Mouse (Mus musculus) heart, adult 2 months (tissue): ENCODE data around the gene Ptpro.

Experiments
- CTCF ChIP-seq: fragments of 200-600 bp; IDR thresholded peaks from 2 replicates; pipeline ENCODE4 v1.8.1; 2022; ENCODE audit warnings: antibody characterized with exemption, mild to moderate bottlenecking, moderate library complexity
- EP300 ChIP-seq: fragments of 200-500 bp; IDR thresholded peaks from 2 replicates; pipeline ENCODE4 v1.6.1; 2011; ENCODE audit warnings: low read depth, low read length, control low read depth; ENCODE audit not compliant: insufficient read depth
- POLR2A ChIP-seq: fragments of 200-500 bp; IDR thresholded peaks from 2 replicates; pipeline ENCODE4 v1.6.1; 2011; ENCODE audit warnings: mild to moderate bottlenecking, low read depth, low read length, control low read depth; ENCODE audit not compliant: insufficient read depth

DNA sequence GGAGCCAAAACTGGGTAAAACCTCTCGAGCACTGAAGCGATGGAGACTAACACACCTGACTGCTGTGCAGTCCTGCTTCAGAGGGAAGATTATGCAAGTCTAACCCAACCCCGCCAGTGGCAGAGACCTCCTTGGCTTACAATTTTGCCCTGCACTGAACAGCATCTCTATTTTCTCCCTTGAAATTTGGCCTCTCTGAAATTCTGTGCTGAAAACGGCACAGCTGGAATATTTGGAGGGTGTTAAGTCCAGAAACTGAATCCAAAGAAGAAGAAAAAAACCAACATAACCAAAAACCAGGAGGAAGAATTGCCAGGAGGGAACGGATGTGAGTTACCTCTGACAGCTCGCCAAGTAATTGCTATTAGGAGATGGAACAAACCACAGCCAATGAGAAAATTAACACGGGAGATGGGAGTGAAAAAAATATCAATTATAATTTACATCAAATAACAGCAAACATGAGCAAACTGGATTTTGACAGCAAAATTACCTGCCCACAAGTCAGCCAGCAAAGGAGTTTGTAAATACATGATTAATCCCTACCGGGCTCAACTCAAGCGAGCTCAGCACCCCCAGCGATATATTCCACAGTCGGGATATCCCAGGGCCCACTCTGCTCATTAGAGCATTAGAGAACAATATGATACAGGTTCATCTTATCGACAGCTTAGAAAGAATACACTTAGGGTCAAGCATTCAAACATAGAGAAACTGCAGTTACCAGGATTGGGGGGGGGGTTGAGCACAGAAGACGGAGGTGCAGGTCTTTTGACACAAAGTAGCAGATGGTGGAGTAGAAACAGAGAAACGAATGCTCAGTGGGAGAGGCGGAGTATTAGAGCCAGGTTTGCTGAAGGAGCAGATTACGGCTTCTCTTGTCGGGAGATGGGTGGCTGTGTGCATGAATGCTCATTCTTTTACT, 241.4 kb downstream of the Ptpro start:
- TF ChIP-seq POLR2A: no peak
- no peak for TF ChIP-seq CTCF
- TF ChIP-seq EP300: no peak
